Mouse (Mus musculus) macrophage (primary cell): Measurements from ENCODE around the gene Cabcoco1. TPM values are rescaled to one million over a fixed set of nuclear protein-coding genes. Genes with fewer than 3 reads are reported as not detected.

ENCODE experiments used
- H3K27ac ChIP-seq: fragments of 350-480 bp; formaldehyde crosslinking; 2 replicates; pipeline ENCODE4 v1.9.0; 2021
- H3K36me3 ChIP-seq: fragments of 350-480 bp; formaldehyde crosslinking; 2 replicates; pipeline ENCODE4 v1.9.0; 2021; ENCODE audit errors: inconsistent target
- H3K4me3 ChIP-seq: fragments of 350-480 bp; formaldehyde crosslinking; 2 replicates; pipeline ENCODE4 v1.9.0; 2021; ENCODE audit errors: inconsistent target
- H3K79me2 ChIP-seq: fragments of 350-480 bp; formaldehyde crosslinking; 2 replicates; pipeline ENCODE4 v1.9.0; 2021; ENCODE audit errors: inconsistent target
- WGBS: methylation state at CpG from one replicate; pipeline ENCODE4 v1.1.7; 2026; ENCODE audit warnings: inconsistent platforms; ENCODE audit not compliant: missing documents; 5-methylcytosine and 5-hydroxymethylcytosine counted together
- polyA plus RNA-seq: library from polyadenylated mRNA; stranded (reverse); fragments of 250-400 nt; gene quantifications from 3 replicates; pipeline ENCODE4 v1.2.4, GENCODE M21; 2018; ENCODE audit warnings: inconsistent platforms

Cabcoco1 gene
- polyA plus RNA-seq, 1 experiment from 2014 or later = not detected

- Histone ChIP-seq H3K36me3 (no peaks in the 10 kb centered on the region), H3K27ac (no peak overlapping the region), H3K4me3 (no peak overlapping the region), H3K79me2 (no peaks in the 10 kb centered on the region)
- 51% methylated on average over 7 of the region's 7 CpGs for WGBS
These were observed 76.8 kb downstream of the Cabcoco1 start for GRCm38 (mm10) chr10:68464943-68465342.

DNA sequence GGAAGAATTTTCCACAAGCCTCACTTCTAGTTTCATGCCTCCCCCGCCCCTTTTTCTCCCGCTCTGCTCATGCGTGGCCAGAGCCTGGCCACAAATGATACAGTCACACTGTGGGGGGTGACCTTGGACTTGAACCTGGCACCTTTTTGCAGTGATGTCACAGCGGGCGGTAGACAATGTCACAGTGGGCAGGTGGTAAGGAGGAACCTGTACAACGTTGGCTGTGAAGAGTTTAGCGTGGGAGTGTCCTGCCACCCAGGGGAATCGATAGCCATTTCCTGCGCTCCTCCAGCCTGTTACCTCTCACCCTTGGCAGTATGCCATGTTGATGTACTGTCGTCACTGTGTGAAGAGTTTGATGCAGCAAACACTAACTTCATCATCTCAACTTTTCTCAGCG, 81.9 kb downstream of the Cabcoco1 start:
- H3K79me2 ChIP-seq = no peaks in the 10 kb centered on the region
- H3K27ac ChIP-seq = no peak overlapping the region
- H3K4me3 ChIP-seq = no peak overlapping the region
- no peaks in the 10 kb centered on the region for H3K36me3 ChIP-seq
- 91% methylated on average over 11 of the region's 11 CpGs for WGBS

DNA sequence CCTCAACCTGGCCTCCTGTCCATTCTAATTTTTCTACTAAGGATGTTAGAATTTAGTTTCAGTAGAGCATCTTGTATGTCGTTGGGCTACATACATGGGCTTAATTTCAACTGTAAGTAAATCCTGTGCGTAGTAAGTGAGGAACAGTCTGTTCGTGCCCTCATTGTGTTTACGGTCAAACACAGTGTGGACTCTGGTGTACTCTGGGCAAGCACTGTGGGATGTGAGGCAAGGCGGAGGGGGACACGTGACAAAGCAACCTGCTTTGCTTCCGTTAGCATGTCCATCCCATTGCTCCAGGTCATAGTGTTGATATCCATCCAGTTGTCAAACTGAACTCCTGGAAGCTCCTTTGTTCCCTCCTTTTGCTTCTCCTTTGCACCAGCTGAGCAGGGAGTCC, 84.7 kb downstream of the Cabcoco1 start:
- WGBS = 90% methylated on average over 7 of the region's 7 CpGs
- H3K27ac ChIP-seq = no peak overlapping the region

DNA sequence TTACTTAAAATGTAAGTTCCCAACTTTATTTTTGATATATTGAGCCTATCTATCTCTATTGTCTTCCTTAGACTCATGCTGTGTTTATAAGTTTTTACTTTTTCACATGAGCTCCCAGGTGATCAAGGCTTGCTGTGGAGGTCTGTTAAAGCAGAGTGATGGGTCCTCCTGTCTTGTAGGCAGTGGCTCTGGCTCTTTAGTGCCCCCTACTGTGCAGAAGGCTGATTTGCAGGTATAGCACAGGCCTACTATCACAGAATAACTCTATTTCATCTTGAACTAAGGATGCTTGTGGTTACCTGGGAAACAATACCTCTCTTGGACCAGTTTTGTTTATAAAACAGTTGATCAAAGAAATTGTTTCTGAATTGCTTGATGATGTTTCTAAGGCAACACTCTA, 87.2 kb downstream of the Cabcoco1 start:
- no peaks in the 10 kb centered on the region for H3K36me3 ChIP-seq
- no peak overlapping the region for H3K27ac ChIP-seq
- H3K79me2 ChIP-seq = no peaks in the 10 kb centered on the region
- no peak overlapping the region for H3K4me3 ChIP-seq

More for the DNA sequence above, 84.7 kb downstream of the Cabcoco1 start:
- Histone ChIP-seq H3K4me3 (no peak overlapping the region), H3K36me3 (no peaks in the 10 kb centered on the region), H3K79me2 (no peaks in the 10 kb centered on the region)

DNA sequence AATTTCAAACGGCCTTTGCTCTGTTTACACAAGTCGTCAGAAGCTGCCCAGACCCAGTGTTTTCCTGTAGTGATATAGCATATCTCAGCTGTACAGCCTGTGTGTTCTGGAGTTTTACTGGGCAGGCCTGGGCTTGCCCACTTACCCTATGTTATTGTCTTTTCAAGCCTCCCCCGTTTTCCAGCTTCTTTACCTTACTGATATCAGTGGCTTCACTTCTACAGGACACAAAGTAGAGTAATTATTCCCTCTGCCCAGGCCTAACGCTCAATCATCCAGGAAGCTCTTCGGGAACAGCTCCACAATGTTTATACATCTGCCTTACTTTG, 94.9 kb downstream of the Cabcoco1 start:
- H3K79me2 ChIP-seq = no peaks in the 10 kb centered on the region
- 54% methylated on average over 5 of the region's 5 CpGs for WGBS
- no peaks in the 10 kb centered on the region for H3K36me3 ChIP-seq
- H3K27ac ChIP-seq = no peak overlapping the region
- H3K4me3 ChIP-seq = no peak overlapping the region

- H3K27ac ChIP-seq = no peak overlapping the region
- H3K4me3 ChIP-seq = no peak overlapping the region
- WGBS = 11% methylated on average over 15 of the region's 15 CpGs
- H3K79me2 ChIP-seq = no peaks in the 10 kb centered on the region
- no peaks in the 10 kb centered on the region for H3K36me3 ChIP-seq
These were observed 95.6 kb downstream of the Cabcoco1 start for GRCm38 (mm10) chr10:68445876-68446796.

- Histone ChIP-seq H3K4me3 (no peak overlapping the region), H3K79me2 (no peaks in the 10 kb centered on the region), H3K36me3 (no peaks in the 10 kb centered on the region), H3K27ac (no peak overlapping the region)
- WGBS = 76% methylated on average over 8 of the region's 8 CpGs
These were observed 96.4 kb downstream of the Cabcoco1 start for GRCm38 (mm10) chr10:68445244-68445811.

DNA sequence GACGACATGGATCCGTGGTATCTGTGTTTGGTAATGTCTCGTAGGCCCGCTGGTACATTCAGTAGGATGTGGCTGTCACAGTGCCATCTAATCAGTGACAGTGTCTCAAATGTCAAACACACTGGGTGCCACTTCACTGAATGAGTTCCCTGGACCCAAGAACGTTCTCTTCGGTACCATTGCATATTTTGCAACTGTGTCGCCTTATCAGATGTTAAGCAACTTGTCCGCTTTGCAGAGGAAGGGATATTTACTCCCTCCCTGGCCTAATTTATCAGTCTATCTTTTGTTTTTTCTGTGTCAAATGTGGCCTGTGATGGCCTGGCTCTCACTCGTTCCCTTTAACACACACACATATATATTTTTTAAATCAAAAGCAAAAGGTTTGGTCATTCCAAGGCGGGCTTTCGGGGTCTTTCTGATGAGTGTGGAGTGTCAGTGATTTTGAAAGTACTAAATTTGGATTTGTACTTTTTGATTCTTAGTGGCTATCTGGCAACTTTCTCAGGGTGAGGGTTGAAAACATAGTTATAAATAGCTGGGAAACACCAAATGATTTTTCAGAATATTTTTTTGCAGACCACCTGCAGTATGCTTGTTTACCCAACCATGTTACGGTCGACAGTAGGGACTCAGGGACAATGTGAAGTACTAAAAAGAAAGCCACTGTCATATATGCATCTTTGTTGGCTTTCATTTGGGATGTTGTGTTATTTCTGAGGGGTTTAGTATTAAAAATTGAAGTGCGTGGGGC, 97.2 kb downstream of the Cabcoco1 start:
- no peak overlapping the region for H3K4me3 ChIP-seq
- no peaks in the 10 kb centered on the region for H3K79me2 ChIP-seq
- WGBS = 89% methylated on average over 14 of the region's 14 CpGs
- no peaks in the 10 kb centered on the region for H3K36me3 ChIP-seq
- no peak overlapping the region for H3K27ac ChIP-seq

- Histone ChIP-seq H3K79me2 (no peaks in the 10 kb centered on the region), H3K27ac (no peak overlapping the region), H3K4me3 (no peak overlapping the region), H3K36me3 (no peaks in the 10 kb centered on the region)
- 11% methylated on average over 7 of the region's 7 CpGs for WGBS
These were observed 98.6 kb downstream of the Cabcoco1 start for GRCm38 (mm10) chr10:68443132-68443531.

DNA sequence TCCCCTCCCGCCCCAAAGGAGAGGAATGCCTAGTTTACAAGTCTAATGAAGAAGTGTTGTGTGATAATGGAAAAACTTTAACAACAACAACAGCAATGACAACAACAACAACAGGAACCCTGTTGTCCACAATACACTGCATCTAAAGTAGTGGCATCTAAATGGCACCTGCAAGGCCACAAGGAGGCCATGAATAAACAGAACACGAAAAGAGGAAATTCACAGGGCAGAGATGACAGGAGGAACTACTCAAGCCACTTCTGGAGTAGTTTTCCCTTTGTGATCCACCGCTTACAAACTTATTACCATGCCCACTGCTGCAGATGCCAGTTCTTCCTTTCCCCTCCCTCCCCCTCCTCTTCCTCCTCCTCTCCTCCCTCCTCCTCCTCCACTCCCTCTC, 99.0 kb downstream of the Cabcoco1 start:
- H3K79me2 ChIP-seq = no peaks in the 10 kb centered on the region
- 4% methylated on average over 2 of the region's 3 CpGs for WGBS
- H3K27ac ChIP-seq = no peak overlapping the region
- no peak overlapping the region for H3K4me3 ChIP-seq
- no peaks in the 10 kb centered on the region for H3K36me3 ChIP-seq

DNA sequence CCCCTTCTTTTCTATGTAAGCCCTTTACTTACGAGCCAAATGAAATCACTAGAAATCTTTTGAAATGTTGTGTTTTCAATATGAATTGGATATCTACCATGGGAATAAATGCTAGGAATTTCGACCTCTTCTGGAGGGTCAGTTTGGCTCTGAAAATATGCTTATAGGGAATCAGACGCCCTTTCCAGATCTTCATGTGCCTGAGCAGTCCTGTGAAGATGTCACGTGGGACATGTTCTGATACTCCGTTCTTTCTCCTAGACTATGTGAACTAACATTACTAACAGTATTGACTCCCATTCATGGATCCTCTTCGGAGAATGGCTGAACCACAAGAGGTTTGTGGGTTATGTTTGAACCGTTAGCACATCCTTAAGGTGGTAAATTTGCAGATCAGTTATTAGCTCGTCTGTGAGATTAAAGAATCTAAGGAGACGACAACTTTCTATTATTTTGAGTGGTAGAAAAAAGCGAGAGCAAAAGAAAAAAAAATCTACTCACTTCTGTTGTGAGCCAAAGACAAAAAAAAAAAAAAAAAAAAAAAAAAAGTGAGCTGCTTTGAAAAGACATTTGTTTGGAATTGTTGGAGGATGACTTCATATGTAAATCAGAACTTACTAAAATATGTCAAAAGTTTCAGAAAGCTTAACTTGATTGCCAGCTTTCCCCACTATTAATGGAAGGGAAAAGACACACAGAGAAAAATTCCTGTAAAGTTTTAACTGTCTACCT, 99.6 kb downstream of the Cabcoco1 start:
- Histone ChIP-seq H3K79me2 (no peaks in the 10 kb centered on the region), H3K36me3 (no peaks in the 10 kb centered on the region), H3K27ac (no peak overlapping the region), H3K4me3 (no peak overlapping the region)
- WGBS = 89% methylated on average over 9 of the region's 10 CpGs

DNA sequence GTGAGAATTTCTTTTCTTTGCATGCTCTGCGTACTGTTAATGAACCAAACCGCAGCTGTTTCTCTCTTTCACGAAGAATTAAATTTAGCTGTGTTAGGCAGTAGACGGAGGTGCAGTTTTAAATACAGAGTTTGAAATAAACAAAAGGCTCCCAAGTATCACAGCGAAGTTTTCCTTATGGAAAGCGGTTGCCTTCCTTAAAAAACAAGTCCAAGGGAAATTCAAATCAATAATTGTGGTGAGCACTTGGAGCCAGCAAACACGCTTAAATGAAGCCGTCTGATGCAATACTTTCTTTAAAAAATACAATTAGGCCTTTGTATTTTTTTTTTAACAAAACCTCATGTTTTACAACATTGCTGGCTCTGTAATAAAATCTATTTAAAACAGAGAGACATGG, 101.2 kb downstream of the Cabcoco1 start:
- H3K4me3 ChIP-seq = no peak overlapping the region
- 96% methylated on average over 8 of the region's 8 CpGs for WGBS
- no peak overlapping the region for H3K27ac ChIP-seq
- no peaks in the 10 kb centered on the region for H3K36me3 ChIP-seq
- H3K79me2 ChIP-seq = no peaks in the 10 kb centered on the region

- H3K79me2 ChIP-seq = no peaks in the 10 kb centered on the region
- no peak overlapping the region for H3K4me3 ChIP-seq
- H3K27ac ChIP-seq = no peak overlapping the region
- H3K36me3 ChIP-seq = no peaks in the 10 kb centered on the region
- WGBS = 95% methylated on average over 7 of the region's 7 CpGs
These were observed 105.9 kb downstream of the Cabcoco1 start for GRCm38 (mm10) chr10:68435754-68436153.

DNA sequence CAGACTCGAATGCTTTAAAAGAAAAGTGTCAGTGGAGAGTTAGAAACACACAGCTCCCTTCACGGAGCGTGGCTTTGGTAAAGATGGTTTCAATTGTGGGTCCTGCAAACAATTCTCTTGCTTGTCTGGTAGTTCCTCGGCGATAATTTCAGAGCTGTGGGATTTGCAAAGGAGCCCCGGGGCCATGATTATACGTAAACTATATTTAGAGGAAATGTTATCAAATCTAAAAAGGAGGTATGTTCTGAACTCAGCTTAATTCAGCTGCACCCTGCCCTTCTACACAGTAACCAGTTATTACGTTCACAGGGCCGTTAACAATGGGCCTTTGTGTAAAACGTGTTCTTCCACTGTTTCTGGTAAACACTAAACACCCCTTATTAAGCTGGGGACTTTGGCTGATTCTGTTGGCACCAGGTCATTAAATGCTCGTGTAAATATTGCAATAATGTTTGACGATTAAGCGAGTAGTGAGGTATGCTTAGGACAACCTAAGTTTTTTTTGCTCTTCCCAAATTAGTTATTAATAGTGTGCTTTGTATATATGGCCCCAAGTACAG, 106.6 kb downstream of the Cabcoco1 start:
- no peak overlapping the region for H3K4me3 ChIP-seq
- no peaks in the 10 kb centered on the region for H3K36me3 ChIP-seq
- WGBS = 93% methylated on average over 13 of the region's 13 CpGs
- no peak overlapping the region for H3K27ac ChIP-seq
- H3K79me2 ChIP-seq = no peaks in the 10 kb centered on the region
